Mouse (Mus musculus) lung, postnatal 10 days (tissue): ENCODE results near the gene Gm45837.
A peak's percentile ranks its signal among the peaks of the same experiment; 100 is the strongest.
"Not testable (repeated sequence)": the region's sequence is repeated elsewhere in the genome, so short reads cannot be mapped to it uniquely, and the experiment has no call there.

Source experiments
- DNase-seq: peaks from one replicate; pipeline ENCODE4 v3.0.0; 2021

The Gm45837 gene

DNA sequence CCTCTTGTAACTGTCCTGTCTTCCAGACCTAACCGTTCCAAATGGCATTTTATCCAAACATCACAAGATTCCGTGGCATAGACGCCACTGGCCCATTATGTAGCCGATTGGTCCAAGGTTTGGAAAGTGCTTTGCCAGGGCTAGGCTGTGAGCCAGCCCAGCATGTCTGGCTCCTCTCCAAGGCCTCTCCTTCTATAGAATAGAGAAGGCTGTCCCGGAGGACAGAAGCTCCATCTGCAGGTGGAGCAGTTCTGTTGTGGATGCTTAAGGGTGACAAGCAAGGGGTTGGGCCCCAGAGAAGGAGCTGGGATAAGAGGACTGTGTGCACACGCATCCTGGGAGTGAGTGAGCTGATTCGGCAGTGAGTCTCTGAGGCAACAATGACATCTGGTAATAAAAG lies 103.0 kb downstream of the Gm45837 start:
- DNase-seq = no peak

DNA sequence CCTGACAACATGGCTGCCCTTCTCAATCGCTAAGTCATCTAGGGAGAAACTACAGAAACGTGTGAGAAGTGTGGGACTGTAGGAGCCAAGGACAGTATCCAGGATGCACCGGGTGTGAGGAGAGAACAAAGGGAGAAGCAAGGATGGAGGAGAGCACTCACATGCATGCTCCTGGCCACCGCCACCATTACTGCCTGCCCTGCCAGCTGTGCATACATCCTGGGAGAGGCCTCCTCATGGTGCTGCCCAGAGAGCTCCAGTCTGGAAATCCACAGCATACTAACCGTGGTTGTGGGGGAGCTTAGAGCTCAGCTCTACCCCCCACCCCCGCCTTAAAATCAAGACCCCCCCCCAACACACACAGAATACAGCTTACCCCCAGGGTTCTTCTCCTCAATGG lies 104.1 kb downstream of the Gm45837 start:
- DNase-seq = no peak

GRCm38 (mm10) chr7:101515295-101515694 lies 104.6 kb downstream of the Gm45837 start:
- no peak for DNase-seq

DNA sequence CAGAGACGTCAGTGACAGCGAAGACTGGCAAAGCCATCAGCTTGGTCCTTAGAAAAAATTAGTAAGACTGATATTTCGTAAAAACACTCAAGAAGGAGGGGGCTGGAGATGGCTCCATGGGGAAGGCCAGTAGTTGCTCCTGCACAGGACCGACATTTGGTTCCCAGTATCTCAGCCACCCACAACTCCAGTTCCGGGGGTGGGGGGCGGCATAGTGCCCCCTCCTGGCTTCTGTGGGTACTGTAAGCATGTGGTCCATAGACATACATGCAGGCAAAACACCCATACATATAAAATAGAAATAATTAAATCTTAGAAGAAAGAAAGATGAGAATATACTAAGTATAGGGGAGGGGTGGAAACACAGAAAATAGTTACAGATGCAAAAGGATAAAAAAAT lies 105.8 kb downstream of the Gm45837 start:
- DNase-seq = no peak

DNA sequence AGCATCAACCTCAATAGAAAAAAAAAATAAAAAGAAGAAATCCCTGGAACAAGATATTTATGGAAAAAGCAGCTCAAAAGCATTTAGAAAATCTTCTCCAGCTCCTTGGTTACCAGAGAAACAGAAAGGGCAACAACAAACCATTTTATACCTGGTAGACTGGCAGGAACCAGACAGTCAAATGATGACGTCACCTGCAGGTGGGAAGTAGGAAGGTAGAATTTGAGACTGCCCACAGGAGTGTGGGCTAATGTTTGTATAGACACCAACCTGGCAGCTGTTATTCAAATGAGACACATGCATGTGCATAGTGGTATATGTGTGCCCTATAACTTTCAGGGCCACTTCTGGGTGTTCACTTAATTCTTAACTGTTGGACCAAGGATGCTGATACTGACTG lies 111.0 kb downstream of the Gm45837 start:
- no peak for DNase-seq

GRCm38 (mm10) chr7:101523205-101523604 lies 112.5 kb downstream of the Gm45837 start:
- DNase-seq = no peak

GRCm38 (mm10) chr7:101526484-101526883 lies 115.8 kb downstream of the Gm45837 start:
- no peak for DNase-seq

DNA sequence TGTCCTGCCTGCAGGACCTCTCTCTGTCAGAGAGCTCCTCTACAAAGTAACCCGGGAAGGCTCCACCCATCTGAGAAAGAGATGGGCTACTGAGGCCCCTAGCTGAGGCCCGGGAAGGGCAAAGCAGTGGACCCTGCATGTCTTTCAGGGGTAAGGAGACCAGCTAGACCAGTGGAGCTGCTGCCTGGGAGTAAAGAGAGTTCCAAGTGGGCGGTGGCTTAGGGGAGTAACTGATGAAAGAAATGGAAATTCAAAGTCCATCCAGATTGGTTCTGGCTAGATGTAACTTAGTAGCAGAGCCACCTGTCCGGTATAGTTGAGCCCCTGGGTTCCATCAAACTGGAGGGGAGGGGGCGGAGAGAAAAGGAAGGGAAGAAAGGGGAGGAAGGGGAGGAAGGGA lies 123.7 kb downstream of the Gm45837 start:
- no peak for DNase-seq

DNA sequence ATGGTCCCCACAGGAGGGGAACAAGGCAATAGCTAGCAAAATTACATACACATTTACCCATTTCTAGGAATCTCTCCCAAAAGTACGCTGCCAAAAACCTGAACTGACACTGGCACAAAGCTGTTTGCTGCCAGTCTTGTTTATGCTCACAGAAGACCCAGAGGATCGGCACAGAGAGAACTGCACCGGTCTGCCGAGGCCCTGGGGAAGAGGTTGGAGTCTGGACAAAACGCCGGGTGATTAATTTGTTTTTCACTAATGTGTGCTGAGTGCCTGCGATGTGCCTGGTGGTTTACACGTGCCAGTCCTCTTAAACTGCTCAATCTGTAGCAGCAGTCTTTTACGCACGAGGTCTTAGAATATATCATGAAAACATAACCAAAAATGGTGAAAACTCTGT lies 124.4 kb downstream of the Gm45837 start:
- no peak for DNase-seq

GRCm38 (mm10) chr7:101535517-101535916 lies 124.8 kb downstream of the Gm45837 start:
- no peak for DNase-seq

DNA sequence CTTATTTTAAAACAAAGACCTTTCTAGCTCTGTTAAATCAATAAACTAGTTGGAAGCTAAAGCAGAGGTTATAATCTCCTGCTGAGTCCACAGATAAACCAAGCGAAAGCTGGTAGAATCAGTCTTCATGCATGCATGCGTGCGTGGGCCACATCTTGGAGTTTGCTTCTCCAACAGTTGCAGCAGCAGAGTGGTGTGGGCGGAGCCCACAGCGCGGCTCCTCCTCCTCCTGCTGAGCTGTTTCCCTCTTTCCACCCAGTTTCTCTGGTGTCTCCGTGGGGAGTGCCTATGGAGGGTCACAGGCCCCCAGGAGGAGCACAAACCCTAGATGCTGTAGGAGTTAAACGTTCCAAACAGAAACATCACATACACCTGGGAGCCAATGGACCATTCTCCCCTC lies 126.9 kb downstream of the Gm45837 start:
- no peak for DNase-seq

DNA sequence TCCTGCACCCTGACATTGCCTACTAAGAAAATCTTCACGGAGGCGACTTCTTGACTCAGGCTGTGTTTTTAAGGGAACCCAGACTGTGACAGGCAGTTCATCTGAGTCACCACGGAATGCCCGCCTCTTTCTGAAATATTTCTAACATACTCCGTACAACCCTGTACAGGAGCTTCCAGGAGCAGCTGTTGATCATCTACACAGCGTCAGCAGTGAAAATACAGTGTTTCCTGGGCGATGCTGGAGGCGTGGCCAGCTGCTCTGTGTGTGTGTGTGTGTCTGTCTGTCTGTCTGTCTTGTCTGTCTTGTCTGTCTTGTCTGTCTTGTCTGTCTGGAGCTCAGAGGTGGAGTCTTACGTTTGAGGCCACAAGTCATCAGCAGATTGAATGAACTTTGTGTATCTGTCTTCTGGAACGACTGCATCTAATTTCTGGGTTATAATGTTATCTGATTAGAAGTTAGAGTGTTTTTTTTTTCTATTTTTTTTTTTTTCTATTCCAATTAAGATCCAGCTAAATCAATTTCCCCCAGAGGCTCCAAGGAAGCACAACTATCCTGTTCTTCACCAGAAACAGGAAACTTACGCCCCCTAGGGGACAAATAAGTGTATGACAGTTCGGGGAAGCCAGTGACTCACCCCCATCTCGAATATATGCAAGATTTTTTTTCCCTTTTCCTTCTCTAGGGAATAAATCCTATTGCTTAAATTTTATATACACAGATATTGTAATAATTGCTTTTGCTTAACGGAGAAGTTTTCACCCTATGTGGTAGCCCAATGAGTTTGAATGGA lies 127.7 kb downstream of the Gm45837 start:
- DNase-seq = peak; percentile 56

GRCm38 (mm10) chr7:101539774-101540173 lies 129.1 kb downstream of the Gm45837 start:
- DNase-seq = no peak

GRCm38 (mm10) chr7:101540684-101541083 lies 130.0 kb downstream of the Gm45837 start:
- no peak for DNase-seq

DNA sequence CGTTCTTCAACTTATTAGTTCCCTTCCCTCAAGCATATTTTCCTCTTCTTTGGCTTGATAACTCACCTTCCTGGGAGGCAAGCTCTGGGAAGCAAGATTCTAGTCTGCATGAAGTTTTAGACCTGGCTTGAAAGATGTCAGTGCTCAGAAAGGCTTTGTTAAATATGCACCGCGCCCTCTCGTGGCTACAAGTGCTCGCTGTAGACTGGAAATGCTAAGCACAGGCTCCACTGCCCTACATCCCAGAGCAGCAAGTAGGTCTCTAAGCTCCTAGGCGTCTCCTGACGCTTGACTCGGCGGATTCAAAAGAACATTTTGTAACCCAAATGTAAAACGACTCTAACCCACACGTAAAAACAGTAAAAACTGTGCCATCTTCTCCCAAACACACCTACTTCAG lies 130.4 kb downstream of the Gm45837 start:
- peak; percentile 72 for DNase-seq

DNA sequence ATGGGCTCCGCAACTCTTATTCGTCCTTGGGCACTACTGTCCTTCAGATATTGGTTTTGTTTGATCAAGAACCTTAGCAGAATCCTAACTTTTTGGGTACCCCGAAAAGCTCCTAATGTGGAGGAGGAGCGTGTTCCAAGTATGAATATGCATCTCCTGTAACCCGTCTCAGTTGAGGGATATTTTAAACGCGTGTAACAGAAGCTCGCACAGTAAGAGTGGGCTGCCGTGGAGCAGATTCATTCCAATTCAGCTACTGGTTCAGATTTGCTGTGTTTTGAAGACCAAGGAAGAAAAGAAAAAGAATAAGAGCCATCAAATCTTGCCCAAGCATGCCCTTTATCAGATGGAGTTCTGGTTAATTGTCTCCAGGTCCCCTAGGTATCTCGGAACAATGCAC lies 131.0 kb downstream of the Gm45837 start:
- no peak for DNase-seq

DNA sequence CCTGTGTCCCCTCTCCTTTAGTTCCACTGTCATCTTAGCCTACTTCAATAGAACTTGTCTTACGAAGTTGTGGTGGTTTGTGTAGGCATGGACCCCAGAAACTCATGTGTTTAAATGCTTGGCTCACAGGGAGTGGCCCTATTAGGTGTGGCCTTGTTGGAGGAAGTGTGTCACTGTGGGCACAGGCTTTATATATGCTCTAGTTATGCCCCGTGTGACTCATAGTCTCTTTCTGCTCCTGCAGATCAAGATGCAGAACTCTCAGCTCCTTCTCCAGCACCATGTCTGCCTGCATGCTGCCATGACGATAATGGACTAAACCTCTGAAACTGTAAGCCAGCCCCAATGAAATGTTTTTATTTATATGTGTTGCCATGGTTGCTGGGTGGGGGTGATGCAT lies 137.0 kb downstream of the Gm45837 start:
- DNase-seq = no peak

DNA sequence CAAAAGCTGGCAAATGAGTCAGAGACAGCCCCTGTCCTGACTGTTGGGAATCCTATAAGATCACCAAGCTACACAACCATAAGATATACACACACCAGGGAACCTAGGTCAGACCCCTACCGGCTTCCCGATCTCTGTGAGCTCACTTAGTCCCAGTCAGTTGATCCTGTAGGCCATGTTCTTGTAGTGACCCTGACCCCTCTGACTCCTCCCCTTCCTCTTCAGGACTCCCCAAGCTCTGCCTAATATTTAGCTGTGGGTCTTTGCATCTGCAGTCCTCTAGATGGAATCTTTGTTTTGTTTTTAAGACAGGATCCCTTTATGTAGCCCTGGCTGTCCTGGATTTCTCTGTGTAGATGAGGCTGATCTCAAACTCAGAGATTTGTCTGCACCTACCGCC lies 138.6 kb downstream of the Gm45837 start:
- no peak for DNase-seq

DNA sequence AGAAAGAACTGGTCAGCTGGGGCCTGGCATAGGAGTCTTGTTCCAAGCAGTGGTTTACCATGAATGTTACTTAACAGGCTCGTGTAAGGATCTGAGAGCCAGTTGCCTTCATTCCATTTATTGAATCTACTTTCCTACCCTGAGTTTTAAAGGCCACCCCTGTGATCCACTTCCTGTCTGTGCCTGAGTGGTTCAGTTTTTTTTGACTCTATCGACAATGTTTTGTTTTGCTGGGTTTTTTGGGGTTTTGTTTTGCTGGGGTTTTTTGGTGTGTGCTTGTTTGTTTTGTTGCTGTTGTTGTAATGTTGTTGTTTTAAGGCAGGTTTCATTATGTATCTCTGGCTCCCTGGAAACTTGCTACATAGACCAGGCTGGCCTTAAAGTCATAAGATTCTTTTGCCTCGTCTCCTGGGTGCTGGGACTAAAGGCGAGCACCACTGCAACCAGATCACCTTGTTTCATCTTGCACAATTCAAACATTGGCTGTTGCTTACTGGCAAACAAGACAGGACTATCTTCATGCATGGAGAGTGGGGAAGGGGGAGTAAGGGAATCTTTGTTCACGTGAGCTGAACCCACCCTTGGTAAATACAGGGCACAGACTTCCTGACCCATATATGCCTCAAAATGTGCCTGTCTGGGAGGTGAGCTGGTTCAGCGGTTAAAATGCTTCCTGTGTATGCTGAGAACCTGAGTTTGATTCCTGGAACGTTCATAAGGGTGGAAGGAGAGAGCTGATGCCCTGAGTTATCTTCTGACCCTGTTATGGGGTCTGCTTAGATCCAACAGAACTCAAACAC lies 140.2 kb downstream of the Gm45837 start:
- DNase-seq = no peak

DNA sequence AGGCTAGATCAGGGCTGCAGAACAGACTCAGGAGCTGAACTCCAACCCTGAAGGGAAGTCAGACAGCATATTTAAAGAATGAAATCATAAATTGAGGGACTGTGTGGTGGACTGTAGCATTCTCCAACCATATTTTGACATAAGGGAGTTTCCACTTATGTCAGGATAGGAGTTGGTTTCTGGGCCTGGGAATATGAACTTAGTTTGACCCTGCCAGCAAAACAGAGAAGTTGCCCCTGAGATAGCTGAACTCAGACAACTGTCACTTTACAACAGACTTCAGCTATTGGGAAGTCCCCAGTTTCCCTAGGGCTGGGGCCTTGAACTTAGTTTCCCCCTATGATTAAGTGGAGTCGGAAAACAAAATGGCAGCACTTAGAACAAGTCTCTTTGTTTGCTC lies 140.8 kb downstream of the Gm45837 start:
- DNase-seq = no peak

GRCm38 (mm10) chr7:101555473-101555872 lies 144.8 kb downstream of the Gm45837 start:
- DNase-seq = not testable (repeated sequence)

GRCm38 (mm10) chr7:101557391-101557790 lies 146.7 kb downstream of the Gm45837 start:
- no peak for DNase-seq

GRCm38 (mm10) chr7:101559393-101559792 lies 148.7 kb downstream of the Gm45837 start:
- DNase-seq = peak; percentile 14
